Mouse (Mus musculus) cortical plate, adult 2 months (tissue): Measurements from ENCODE around the gene Nt5c1a.

Experiments used
- CTCF ChIP-seq: fragments of 200-500 bp; IDR thresholded peaks from 2 replicates; pipeline ENCODE4 v1.5.1; 2011; ENCODE audit warnings: mild to moderate bottlenecking, control low read depth, low read length; ENCODE audit not compliant: insufficient read depth; ENCODE audit errors: extremely low read depth
- POLR2A ChIP-seq: fragments of 200-500 bp; IDR thresholded peaks from 2 replicates; pipeline ENCODE4 v1.6.1; 2011; ENCODE audit warnings: mild to moderate bottlenecking, low read length, control low read depth; ENCODE audit not compliant: insufficient read depth; ENCODE audit errors: extremely low read depth

GRCm38 (mm10) chr4:123229166-123229565 is 27.9 kb downstream of the Nt5c1a start:
- TF ChIP-seq CTCF (no peak), POLR2A (no peak)
